Mouse (Mus musculus) retina, adult 2 months (tissue): Measurements from ENCODE around the gene Xab2.
A peak's percentile ranks its signal among the peaks of the same experiment; 100 is the strongest.
"Not testable (repeated sequence)": the region's sequence is repeated elsewhere in the genome, so short reads cannot be mapped to it uniquely, and the experiment has no call there.

Experiments
- DNase-seq: peaks from one replicate; pipeline ENCODE4 v3.0.0-alpha.2; 2012; ENCODE audit warnings: low read depth, low spot score

Gene Xab2

DNA sequence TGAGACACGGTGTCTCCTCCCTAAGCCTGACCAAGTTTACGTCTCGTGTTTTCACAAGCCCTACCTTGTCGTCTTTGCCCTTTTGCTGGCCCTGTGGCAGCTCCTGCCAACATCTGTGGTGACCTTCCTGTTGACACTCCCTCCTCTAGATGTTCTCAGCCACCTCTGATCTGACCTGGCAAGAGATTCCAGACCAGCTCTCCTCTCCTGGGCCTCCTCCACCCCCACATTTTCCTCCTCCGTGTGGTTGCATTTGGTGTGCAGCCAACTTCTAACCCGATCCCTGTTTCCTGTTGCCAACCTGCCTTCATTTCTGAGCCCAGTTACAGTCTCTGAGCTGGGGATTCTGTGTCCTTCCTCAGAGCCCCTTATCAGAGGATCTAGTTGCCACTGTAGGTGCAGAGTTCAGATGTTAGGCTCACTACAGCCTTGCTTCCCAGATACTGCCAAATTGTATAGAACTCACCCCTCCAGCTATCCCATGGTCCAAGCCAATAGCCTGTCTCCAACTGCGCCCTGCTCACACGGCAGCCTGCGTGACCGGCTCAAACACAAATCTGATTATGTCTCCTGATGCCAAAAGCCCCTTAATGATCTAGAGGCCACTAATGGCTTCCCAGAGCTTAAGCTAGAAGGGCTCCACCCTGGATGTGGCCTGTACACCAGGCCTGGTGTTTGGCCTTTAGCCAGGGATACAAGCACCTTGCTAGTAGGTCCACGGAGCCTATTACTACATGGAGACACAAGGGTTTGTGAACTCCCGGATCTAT lies 11.9 kb downstream of the Xab2 start:
- DNase-seq = peak; percentile 73

DNA sequence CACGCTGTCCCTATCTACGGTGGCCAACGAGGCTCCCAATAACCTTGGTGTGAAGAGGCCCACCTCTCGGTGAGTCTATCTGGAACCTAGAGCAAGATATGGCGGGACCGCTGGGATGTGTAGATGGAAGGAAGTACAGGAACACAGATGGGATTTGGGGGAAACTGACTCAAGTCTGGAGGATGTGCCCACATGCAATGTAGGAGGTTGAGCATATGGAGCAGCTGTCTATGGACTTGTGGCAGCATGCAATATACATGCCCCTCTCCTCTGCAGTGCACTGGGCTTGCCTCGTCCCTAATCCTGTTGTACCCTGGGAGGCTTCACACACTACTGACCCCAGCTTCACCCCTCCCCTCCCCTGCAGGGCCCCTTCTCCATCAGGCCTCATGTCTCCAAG lies 13.3 kb downstream of the Xab2 start:
- no peak for DNase-seq

DNA sequence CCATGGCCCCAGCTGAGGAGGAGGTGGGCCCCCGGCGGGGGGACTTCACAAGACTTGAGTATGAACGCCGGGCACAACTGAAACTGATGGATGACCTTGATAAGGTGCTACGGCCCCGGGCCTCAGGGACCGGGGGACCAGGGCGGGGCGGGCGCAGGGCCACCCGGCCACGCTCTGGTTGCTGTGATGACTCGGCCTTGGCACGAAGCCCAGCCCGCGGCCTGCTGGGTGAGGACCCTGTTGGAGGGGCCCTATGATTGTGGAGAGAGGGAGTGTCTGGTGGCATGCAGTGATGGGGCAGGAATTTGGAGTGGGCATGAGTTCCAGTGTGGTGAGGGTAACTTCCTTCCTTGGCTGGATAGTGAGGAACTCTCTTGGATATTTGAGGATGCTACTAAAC lies 14.5 kb downstream of the Xab2 start:
- DNase-seq = no peak

DNA sequence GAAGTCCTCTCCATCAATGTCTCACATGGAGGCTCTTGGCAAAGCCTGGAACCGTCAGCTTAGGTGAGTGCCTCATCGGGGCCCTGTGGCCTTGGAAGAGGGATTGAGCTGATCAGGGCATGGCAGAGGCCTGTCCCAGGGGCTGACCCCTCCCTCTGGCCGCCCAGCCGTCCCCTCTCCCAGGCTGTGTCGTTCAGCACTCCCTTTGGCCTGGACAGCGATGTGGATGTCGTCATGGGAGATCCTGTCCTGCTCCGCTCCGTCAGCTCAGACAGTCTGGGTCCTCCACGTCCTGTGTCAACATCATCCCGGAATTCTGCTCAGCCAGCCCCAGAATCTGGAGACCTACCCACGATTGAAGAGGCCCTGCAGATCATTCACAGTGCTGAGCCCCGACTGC lies 17.7 kb downstream of the Xab2 start:
- no peak for DNase-seq

DNA sequence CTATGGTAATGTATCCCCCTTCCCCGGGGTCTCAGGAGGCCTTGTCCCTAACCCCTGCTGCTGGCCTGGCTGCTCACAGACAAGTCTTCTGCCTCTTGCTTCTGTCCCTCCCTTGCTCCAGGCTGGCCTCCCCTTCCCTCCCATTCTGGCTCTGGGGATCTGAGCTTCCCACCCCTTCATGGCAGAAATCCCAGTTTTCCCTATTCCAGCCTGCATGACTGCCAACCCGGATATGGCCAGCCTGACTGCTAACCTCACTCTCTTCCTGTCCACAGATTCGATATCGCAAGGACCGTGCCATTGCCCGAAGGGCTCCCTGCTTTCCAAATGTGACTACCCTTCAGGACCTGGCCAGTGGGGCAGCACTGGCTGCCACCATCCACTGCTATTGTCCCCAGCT lies 20.7 kb downstream of the Xab2 start:
- no peak for DNase-seq

DNA sequence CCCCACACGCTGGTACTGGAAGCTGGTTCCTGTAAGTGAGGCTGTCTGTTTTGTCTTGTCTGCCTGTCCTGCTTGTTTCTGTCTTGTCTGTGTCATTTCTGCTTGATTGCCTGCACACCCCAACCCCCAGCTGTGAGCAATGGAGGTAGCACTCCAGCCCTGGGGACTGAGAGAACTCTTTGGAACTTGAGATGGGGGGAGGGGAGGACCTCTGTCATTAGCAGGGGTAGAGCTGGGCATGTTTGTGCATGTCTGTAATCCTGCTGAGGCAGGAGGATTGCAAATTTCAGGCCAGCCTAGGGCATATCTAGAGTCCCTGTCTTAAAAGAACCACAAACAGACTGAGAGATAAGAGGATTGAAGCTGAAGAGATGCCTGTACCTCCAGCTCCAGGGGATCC lies 21.9 kb downstream of the Xab2 start:
- DNase-seq = no peak

DNA sequence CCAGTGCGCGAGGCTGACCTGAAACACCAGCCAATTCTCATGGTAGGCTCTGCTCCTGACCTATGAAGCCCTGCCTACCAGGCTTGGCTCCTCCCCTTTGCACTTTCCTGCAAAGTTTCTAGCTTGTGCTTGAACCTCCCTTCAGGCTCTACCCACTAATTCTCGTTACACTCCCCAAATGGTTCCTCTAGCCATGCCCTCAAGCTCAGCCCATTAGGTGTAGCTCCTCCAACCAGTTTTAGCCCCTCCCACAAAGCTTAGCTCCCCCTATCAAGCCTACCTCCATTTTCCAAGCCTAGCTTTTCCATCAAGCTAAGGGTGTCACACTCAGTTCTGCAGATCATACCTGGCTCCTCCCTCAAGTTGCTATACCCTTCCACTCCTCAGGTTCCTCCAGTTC lies 23.1 kb downstream of the Xab2 start:
- no peak for DNase-seq

DNA sequence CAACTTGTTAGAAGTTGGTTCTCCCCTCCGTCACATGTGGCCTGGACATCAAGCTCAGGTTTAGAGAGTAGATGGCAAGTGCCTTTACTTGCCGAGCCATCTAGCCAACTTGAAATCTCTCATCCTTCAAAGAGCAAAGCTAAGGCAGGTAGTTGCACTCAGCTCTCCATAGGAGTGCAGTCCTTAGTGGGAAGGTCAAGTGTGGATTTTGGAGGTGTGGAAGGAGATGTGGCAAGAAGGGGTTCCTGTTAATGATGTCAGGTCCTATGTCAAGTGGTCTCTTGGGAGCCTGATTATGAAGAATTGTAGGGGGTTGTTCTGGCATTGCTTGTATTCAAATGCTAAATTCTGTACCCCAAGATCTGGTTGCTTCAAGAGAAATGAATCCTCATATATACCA lies 26.6 kb downstream of the Xab2 start:
- no peak for DNase-seq

DNA sequence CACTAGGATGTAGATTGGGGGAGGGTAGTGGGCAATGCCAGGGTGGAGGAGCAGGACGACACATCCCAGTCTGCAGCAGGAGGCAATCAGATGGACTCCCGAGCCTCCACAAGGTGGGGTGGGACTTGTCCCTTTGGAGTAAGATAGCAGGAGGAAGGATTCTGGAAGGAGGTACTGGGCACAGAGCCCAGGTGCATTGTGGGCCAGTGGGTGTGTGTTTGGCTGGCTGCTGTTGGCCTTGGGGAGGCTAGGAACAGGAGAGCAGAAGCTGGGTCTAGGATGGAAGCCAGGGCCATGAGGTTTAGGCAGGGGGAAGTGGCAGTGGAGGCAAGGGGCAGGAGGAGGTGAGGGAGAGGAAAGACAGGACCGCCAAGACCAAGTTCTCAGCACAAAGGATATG lies 27.6 kb downstream of the Xab2 start:
- no peak for DNase-seq

DNA sequence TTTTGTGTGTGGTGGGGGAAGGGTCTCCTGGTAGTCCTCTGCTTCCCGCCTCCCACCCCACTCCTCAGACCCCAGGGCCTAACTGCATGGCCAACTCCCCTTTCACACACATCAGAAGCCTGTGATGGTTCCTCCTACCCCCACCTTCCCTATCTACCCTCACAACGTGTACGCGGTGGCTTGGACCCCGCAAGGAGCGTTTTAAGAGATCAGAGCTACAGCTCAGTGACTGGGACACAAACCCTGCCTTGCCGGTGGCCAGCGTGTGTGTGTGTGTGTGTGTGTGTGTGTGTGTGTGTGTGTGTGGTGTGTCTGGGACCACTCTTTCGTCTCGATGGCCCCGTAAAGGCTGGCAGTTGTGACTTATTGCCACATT lies 32.9 kb downstream of the Xab2 start:
- no peak for DNase-seq

DNA sequence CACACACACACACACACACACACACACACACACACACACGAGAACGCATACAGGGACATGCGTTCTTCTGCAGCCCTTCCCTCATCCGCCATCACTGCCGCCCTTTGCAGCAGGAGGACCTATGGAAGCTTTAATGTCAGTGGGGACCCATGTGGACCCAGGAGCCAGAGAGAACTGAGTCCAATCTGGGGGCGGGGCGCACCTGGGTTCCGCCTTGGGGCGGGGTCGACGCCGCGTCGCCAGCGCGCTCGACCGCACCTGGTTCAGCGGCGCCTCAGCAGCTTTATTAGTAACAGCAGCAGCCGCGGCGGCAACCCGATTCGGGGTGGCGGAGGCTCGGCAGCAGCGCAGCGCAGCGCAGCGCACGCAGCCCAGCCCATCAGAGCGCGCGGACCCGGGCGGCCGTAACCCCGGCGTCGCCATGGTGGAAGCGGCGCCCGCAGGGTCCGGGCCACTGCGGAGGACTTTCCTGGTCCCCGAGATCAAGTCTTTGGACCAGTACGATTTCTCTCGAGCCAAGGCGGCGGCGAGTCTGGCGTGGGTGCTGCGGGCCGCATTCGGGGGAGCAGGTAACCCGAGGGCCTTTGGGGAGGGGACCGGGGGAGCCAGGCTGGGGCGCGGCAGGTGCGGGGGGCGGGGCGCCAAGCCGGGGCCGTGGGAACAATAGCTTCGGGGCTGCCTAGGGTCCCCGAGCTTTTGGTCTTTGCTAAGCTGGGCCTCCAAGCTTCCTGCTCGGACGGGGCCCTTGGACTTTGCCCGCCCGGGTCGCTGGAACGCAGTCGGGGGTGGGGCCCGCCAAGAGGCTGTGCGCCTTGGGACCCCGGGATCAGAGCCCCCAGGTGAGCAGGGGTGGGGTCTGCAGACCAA lies 33.5 kb downstream of the Xab2 start:
- peak; percentile 46 for DNase-seq

DNA sequence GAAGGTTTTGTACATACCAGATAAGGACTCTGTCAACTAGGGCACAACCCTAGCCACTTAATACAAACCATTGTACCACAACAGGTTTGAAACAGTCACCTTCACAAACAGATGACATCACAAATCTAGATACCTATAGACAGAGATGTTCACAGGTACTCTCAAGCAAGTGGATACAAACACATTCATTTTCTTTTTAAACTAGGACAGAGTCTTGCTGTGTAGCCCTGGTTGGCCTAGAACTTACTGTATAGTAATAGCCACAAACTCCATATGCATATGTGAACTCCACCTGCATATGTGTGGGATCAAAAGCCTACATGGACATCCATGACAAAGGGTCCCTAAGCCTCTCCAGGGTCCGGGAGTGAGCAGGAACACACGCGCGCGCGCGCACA lies 34.1 kb downstream of the Xab2 start, which contains the start of gene Camsap3:
Camsap3 (plus strand) TSS at position 301 of the 398 bp plus-strand sequence.
- no peak for DNase-seq

DNA sequence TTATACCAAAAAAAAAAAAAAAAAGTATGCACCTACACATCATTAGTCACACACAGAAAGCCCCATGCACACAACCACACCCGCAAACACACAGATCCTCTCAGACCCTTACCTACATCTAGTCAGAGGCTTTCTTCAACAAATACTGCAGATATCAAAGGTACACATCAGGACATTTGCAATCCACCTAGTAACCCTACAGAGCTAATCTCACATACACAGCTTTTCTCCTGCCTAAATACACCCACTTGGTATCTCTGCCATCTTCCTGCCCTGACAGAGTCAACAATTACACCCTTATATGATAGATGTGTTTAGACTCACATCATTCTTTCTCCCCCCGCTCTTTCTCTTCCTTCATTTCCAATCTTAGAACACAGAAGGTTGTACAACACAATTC lies 34.7 kb downstream of the Xab2 start:
- no peak for DNase-seq

DNA sequence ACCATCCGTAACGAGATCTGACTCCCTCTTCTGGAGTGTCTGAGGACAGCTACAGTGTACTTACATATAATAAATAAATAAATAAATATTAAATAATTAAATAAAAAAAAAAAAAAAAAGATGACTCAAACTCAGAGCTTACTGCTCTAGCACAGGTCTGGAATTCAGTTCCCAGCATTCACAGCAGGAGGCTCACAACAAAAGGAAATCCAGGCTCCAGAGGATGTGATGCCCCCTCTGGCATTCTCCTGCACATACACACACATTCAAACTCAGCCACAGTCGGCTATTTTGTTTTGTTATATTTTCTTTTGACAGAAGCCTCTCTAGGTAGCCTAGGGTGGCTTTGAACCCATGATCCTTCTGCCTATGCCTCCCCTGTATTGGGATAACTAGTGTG lies 39.2 kb downstream of the Xab2 start:
- not testable (repeated sequence) for DNase-seq

DNA sequence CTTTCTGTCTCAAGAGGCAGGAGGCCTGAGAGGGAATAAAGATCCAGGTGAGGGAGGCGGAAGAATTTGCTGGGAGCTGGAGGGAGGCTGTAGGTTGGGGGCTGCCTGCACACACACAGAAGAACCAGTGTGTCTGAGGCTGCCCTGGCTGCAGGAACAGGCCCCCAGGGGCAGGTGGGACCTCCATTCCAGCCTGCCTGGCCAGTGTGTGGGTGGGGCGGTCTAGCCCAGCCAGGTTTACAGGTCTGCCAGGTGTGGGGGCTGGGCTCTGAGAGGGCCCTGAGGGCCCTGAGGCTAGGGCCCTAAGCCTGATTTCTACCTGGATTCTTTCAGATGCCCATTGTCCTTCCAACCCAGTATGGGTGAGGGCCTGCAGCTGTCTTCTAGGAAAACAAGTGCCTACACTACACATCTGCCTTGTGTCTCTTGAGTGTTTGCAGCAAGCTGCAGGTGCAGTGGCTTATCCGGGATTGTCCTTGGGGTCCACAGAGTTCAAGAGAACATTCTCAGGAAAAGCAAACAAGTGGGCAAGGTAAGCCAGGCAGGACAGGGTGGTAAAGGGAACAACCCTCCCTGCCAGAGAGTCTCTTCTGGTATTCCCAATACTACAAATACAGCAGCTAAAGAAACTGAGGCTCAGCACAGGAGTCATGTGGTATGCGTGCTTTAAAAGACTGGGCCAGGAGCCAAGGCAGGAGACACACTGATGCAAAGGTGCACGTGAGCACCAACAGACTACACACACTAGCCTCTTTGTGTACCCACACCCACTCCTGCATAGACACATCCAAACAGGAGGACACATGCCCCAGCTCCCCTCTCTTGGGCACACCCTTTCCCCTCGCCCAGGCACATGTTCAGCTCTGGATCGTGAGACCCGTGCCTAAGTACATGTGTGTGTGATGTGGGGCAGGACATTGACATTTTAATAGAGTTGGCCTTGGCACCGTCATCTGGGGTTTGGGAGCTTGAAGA lies 41.4 kb downstream of the Xab2 start:
- no peak for DNase-seq

DNA sequence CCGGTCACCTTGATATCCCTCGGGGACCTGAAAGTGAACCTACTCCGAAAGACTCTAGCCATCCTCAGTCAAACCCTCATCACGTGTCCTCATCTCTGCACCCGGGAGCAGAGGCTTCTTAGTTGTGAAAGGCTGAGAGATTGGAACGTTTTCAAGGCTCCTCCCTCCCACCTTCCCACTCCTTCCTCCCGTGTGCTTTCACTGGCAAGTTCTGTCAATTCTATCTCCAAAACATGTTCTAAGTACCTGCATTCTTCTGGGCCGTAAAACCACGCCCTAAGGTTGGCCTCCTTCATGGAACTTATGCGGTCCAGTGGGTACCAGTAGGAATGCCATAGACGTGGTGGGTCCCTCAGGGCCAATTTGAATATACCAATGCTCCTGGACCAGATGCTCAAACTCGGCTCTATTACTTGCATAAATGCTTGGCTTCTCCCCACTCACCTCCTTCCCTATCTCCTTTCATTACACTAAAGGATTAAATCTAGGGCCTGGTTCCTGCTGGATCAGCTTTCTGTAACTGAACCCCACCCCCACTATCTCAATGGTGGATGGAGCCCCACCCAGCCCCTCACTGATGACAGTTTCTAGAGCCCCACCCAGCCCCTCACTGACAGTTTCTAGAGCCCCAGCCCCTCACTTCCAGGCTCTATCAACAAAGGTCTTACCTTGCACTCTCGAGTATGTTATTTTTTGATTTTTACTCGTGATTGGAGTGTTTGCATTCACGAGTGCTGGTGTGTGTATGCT lies 44.7 kb downstream of the Xab2 start:
- no peak for DNase-seq

DNA sequence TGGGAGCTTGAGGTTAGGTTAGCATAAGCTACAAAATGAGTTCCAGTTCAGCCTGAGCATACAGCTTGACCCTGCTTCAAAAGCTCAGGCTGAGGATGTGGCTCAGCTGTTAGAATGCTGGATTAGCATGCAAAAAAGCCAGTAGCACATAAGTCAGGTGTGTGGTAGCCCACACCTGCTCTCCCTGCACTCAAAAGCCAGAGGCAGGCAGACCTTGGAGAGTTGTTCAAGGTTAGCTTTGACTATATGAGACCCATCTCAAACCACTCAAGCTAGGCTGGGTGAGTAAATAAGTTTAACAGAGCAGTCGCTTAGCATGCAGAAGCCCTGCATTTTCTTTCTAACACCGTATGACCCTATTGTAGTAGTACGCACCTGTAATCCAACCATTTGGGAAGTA lies 46.6 kb downstream of the Xab2 start:
- no peak for DNase-seq

DNA sequence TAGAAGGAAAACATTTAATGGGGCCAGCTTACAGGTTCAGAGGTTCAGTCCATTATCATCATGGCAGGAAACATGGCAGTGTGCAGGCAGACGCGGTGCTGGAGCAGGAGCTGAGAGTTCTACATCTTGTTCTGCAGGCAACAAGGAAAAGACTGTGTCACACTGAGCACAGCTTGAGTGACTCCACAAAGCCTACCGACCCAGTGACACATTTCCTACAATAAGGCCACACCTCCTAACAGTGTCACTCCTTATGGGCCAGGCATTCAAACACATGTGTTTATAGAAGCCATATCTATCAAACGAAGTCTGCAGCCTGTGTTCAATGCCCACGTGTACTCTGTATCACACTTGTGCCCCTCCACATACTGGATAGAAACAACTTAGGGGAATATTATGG lies 51.3 kb downstream of the Xab2 start:
- no peak for DNase-seq

DNA sequence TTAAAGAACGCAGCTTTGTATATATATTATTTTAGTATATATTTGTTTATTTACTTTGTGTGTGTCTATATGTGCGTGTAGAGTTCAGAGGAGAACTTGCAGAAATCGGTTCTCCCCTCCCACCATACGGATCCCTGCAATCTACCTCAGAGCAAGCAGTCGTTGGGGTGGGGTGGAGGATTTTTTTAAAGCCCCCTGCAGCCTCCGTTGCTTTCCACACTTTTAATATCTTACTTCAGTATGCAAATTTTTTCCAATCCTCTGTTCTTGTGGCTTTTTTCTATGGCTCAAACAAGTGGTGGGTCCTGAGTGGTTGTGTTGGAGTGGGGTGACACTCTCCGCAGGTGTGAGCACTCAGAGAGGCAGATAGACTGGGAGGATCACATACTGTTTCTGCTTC lies 52.7 kb downstream of the Xab2 start:
- DNase-seq = no peak

DNA sequence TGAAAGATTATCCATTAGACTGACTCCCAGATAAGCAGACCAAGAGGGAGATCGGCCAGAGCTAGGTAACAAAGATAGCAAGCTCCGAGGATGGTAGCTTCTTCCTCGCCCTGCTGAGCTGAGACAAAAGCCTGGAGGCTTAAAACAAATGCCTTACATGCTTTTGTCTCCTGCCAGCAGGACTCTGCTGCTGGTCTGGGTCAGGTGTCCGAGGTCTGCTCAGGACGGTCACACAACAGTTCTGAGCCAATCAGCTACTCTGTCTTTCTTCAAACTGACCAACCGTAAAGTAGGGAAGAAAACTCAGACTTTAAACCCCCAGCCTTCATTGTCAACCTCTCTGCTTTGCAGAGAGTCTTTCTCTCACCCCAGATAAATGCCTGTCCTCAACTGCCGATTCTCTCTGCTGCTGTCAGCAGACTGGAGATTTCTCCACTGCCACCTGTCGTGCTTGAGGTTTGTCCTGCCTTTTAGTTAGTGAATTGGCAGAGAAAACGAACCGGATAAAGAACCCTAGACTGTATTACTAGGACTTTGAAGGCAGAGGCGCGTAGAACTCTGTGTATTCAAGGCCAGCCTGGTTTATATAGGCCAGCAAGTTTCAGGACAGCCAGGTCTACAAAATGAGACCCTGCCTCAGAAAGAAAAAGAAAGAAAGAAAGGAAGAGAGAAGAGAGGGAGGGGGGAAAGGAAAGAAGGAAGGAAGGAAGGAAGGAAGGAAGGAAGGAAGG lies 53.3 kb downstream of the Xab2 start, which contains the start of gene C330021F23Rik:
C330021F23Rik (plus strand) TSS at position 350 of the 731 bp plus-strand sequence.
- no peak for DNase-seq
